Mouse (Mus musculus) cerebellum, adult 2 months (tissue): ENCODE results near the gene Sgpp1.

ENCODE experiments used
- CTCF ChIP-seq: fragments of 200-500 bp; IDR thresholded peaks from 2 replicates; pipeline ENCODE4 v1.5.1; 2011; ENCODE audit warnings: low read depth, mild to moderate bottlenecking, control low read depth, low read length, moderate library complexity, borderline replicate concordance; ENCODE audit not compliant: insufficient read depth
- POLR2A ChIP-seq: fragments of 200-500 bp; IDR thresholded peaks from 2 replicates; pipeline ENCODE4 v1.6.1; 2011; ENCODE audit warnings: low read length, control low read depth, borderline replicate concordance; ENCODE audit not compliant: insufficient read depth

DNA sequence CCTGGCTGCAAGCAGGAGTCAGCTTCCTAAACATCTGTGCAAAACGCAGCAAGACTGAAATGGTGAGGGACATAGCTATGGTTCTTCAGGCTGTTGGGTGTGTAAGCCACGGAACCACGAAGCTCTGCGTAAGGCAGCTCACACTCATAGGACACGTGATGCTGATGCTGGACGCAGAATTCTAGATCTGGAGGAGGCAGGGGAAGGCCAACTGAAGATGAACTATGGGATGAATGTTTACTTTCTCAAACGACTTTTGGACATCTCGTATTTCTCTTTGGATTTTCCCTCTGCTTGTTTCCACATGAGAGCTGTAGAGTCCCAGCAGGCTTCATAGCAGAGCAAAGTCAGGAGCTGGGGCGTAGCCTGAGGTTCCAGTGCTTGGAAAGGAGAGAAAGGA lies 21.9 kb downstream of the Sgpp1 start:
- no peak for TF ChIP-seq CTCF
- no peak for TF ChIP-seq POLR2A
